Mouse (Mus musculus): ENCODE data around the gene Gzmd.
"Not testable (repeated sequence)": the region's sequence is repeated elsewhere in the genome, so short reads cannot be mapped to it uniquely, and the experiment has no call there.

- TF ChIP-seq CTCF, POLR2A (IDR thresholded peaks at IDR 0.05; ENCODE audit: insufficient read depth, low read depth, low read length): not testable (repeated sequence)
These were observed 1.3 kb upstream of the Gzmd start for GRCm38 (mm10) chr14:56133675-56134074.
